Mouse (Mus musculus): ENCODE data around the gene Mfsd14a.

GRCm38 (mm10) chr3:116594728-116595602, 67.5 kb downstream of the Mfsd14a start, which contains the start of gene Sass6:
- TF ChIP-seq CTCF (conservative IDR thresholded peaks at IDR 0.05; ENCODE audit: low read length) (no peak), NANOG (IDR thresholded peaks at IDR 0.05; ENCODE audit: borderline replicate concordance, low read length) (no peak)

All from E14TG2a.4 (cell line).